Mouse (Mus musculus): Measurements from ENCODE around the gene Slain2. TPM values are rescaled to one million over a fixed set of nuclear protein-coding genes. Genes with fewer than 3 reads are reported as not detected.

The Slain2 gene
- polyA plus RNA-seq (2014; fragmentation: Nextera tagmentation; extraction: Ambion mirVana), result 18.9 and 20.5 TPM in 2 replicates

DNA sequence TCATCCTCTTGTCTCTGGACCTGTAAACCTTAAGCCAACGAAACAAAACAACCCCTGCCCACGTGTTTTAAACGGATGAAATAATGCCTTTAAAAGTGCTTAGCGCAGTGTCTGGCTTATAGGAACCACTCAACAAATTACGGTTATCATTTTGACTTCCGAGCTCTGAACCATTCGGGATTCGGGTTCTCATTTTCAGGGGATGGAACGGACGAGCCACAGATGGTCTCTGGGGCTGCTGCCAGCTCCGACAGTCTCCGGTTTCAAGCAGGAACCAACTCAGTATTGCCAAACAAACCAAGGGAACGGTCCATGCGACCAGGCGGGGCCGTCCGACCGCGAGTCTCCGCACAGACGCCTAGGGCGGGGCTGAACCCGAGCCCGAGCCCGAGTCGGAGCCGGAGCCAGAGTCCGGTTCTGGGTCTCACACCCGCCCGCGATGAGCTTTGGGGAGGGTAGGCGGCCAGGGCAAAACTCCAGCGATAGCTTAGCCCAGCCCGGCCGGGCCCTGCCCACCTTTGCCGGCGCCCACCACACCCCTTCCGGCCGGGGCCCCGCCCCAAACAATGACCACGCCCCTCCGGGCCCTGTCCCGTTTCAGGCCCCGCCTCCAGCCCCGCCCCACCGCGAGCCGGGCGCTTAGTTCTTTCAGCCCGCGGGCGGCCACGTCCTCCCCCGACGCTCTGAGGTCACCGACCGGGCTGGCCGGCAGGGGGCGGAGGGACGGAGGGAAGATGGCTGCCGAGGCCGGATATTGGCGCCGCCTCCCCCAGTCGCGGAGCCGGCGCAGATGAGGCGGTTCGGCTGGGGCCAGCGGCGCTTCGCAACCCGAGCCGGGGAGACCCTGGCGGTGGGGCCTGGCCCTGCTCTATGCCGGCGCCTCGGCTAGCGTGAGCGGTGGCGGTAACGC is at the start of gene Slain2:
Gene Slain2 (plus strand): TSS at position 657 of the 910 bp plus-strand sequence.
- peak within 1 kb of the TSS; percentile 64 for H3K4me2 ChIP-seq (ENCODE audit: low read length)
- peak within 1 kb of the TSS; percentile 98 for H3K9ac ChIP-seq (ENCODE audit: low read length)
- peak within 1 kb of the TSS; percentile 97 for H3K27ac ChIP-seq (ENCODE audit: low read depth, low read length)
- peak within 1 kb of the TSS; percentile 93 for H3K4me3 ChIP-seq (ENCODE audit: low read depth, low read length)
- H3K36me3 ChIP-seq (ENCODE audit: control insufficient read depth, insufficient read depth, low read length), result no peaks in the 10 kb centered on the region
- H3K27me3 ChIP-seq (replicated peaks; ENCODE audit: control insufficient read depth, insufficient read depth, low read length), result no peaks in the 10 kb centered on the region
- no peaks in the 10 kb centered on the region for H3K9me3 ChIP-seq (replicated peaks; ENCODE audit: control insufficient read depth, low read length)
- H3K4me1 ChIP-seq (ENCODE audit: control insufficient read depth, insufficient read depth, low read length), result peaks cover 21% of the 10 kb centered on the region
- peak; percentile 96 for DNase-seq (ENCODE audit: low spot score)
- WGBS, result under 1% methylated on average over 79 of the region's 83 CpGs
- ATAC-seq, result peak; percentile 93

DNA sequence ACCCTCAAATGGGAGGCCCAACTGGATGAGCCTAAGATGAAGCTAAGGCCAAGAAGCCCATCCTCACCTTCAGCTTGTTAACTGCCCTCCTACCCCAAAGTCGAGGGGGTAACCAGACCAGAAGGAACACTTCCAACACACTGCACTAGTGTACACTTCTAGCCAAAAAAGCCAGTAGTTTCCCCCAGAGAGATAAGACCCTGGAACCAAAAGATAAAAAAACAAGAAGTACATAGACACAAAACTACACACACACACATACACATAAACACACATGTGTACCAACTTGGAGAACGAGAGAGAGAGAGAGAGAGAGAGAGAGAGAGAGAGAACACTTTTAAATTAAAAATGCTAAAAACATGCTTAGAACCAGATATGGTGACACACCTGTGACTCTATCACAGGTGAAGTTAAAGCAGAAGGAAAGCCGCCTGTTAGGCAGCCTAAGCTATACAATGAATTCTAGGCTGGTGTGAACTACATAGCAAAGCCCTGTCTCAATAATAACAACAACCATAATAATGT is 49.4 kb upstream of the Slain2 start:
- Histone ChIP-seq H3K9ac (ENCODE audit: low read length) (no peak overlapping the region), H3K9me3 (replicated peaks; ENCODE audit: control insufficient read depth, low read length) (no peaks in the 10 kb centered on the region), H3K27me3 (replicated peaks; ENCODE audit: control insufficient read depth, insufficient read depth, low read length) (peaks cover 18% of the 10 kb centered on the region), H3K36me3 (ENCODE audit: control insufficient read depth, insufficient read depth, low read length) (no peaks in the 10 kb centered on the region), H3K27ac (ENCODE audit: low read depth, low read length) (no peak overlapping the region), H3K4me1 (ENCODE audit: control insufficient read depth, insufficient read depth, low read length) (peaks cover 7% of the 10 kb centered on the region; the same call in 1 of the 2 replicates), H3K4me2 (ENCODE audit: low read length) (no peak overlapping the region), H3K4me3 (ENCODE audit: low read depth, low read length) (no peak overlapping the region)
- DNase-seq (ENCODE audit: low spot score), result no peak
- ATAC-seq, result no peak
- WGBS, result 84% methylated on average over 3 of the region's 3 CpGs

DNA sequence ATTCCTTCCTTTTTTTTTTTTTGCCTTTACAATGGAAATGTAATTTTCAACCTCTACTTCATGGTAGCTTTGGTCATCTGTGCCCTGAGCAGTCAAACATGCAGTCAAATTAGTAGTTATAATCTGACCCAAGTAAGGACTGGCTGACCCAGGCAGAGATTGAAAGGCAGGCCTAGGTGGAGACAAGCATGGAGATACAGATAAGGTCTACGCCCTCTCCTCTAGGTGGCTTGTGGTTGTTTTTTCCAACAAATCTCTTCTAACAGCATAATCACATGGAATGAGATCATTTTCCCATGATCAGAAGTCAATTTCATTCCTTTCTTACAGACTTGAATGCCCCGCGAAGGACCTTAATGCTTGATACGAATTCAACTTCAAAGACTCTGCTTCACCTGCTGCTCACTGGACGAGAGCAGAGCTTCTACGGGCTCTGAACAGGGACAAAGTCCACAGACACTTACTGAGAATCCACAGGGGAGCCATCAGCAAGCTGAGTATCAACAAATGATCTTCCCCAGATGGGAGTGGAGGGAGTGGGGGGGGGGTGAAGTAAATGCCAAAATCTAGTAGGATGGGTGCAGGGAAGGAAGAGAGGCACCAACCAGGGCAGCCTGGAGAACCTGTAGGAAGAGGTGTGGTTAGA is 47.7 kb upstream of the Slain2 start:
- H3K4me3 ChIP-seq (ENCODE audit: low read depth, low read length), result no peak overlapping the region

DNA sequence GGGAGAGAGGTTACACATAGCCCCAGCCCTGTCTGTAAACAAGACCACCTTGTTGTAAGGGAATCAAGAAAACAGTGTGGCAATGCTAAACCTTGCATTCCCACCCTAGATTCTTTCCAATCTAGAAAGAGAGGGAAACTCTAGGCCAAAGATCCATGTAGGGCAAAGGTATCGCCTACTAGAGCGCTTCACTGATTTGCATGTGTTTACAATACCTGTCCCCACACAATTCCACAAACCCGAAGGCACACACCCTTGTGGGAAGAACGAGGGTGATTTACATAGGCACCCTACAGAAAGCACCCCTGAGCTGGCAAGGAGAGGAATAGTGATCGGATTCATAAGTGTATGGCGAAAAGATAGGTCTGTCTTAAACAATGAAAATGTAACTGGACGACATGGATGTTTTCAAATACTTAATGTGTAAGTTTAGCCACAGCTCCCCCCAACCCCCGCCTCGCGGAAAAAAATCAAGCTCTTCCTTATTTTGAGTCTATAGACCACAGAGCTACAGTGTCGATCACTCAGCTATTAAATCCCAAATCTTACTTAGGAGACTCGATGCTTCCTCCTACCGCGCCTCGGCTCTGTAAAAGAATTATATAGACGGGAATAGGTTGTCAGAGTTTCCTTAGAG is 47.0 kb upstream of the Slain2 start:
- Histone ChIP-seq H3K36me3 (ENCODE audit: control insufficient read depth, insufficient read depth, low read length) (no peaks in the 10 kb centered on the region), H3K4me1 (ENCODE audit: control insufficient read depth, insufficient read depth, low read length) (peaks cover 7% of the 10 kb centered on the region; the same call in 1 of the 2 replicates), H3K27ac (ENCODE audit: low read depth, low read length) (no peak overlapping the region), H3K9me3 (replicated peaks; ENCODE audit: control insufficient read depth, low read length) (no peaks in the 10 kb centered on the region), H3K4me2 (ENCODE audit: low read length) (peak overlapping the region; percentile 79), H3K27me3 (replicated peaks; ENCODE audit: control insufficient read depth, insufficient read depth, low read length) (peaks cover 18% of the 10 kb centered on the region), H3K9ac (ENCODE audit: low read length) (no peak overlapping the region), H3K4me3 (ENCODE audit: low read depth, low read length) (no peak overlapping the region; the same call in 1 of the 2 replicates)
- ATAC-seq (no peak), DNase-seq (ENCODE audit: low spot score) (no peak)
- WGBS, result 29% methylated on average over 16 of the region's 16 CpGs

More for the DNA sequence above, 47.7 kb upstream of the Slain2 start:
- peaks cover 7% of the 10 kb centered on the region; the same call in 1 of the 2 replicates for H3K4me1 ChIP-seq (ENCODE audit: control insufficient read depth, insufficient read depth, low read length)
- no peak for DNase-seq (ENCODE audit: low spot score)
- peaks cover 18% of the 10 kb centered on the region for H3K27me3 ChIP-seq (replicated peaks; ENCODE audit: control insufficient read depth, insufficient read depth, low read length)
- no peak for ATAC-seq
- WGBS, result 68% methylated on average over 6 of the region's 6 CpGs
- H3K36me3 ChIP-seq (ENCODE audit: control insufficient read depth, insufficient read depth, low read length), result no peaks in the 10 kb centered on the region
- no peak overlapping the region for H3K4me2 ChIP-seq (ENCODE audit: low read length)
- H3K9ac ChIP-seq (ENCODE audit: low read length), result no peak overlapping the region
- H3K9me3 ChIP-seq (replicated peaks; ENCODE audit: control insufficient read depth, low read length), result no peaks in the 10 kb centered on the region
- H3K27ac ChIP-seq (ENCODE audit: low read depth, low read length), result no peak overlapping the region

DNA sequence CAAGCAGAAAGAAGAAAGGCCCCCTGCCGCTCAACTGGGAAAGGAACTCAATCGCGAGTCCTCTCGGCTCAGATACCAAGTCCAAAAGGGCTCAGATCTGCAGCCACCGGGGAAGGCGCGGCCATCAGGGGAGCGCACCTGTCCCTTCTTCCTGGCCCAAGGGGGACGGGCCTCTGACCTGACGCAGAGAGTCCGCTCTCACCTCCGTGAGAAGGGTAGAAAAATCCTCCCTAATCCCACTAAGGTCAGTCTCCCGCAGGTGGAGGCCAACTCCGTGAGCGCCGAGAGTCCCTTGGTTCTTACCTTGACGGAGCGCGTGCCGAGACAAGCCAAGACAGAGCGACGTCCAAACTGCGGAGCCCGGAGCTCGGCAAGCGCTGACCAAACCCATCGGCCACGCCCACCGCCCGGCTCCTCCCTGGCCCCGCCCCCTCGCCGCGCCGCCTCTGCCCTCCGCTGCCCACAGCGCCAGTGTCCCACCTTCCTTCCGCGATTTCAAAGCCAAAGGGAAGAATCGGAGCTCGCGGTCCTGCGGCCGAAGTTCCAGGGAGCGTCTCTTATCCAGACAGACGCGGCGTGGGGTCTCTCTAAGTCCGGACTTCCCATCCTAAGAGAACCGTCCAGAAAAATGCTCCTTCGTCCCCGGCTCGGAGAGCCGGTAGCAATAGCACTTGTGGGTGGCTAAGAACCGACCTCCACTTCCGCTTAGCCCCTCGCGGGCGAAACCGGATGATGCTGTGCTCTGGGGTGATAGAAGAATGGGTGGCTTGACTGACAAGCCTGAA is 45.8 kb upstream of the Slain2 start, which contains the start of gene Tec:
Gene Tec (minus strand): TSS at position 393 of the 785 bp plus-strand sequence.
- Histone ChIP-seq H3K4me3 (ENCODE audit: low read depth, low read length) (peak within 1 kb of the TSS; percentile 40), H3K36me3 (ENCODE audit: control insufficient read depth, insufficient read depth, low read length) (no peaks in the 10 kb centered on the region), H3K9me3 (replicated peaks; ENCODE audit: control insufficient read depth, low read length) (no peaks in the 10 kb centered on the region), H3K9ac (ENCODE audit: low read length) (peak within 1 kb of the TSS; percentile 52), H3K4me2 (ENCODE audit: low read length) (peak within 1 kb of the TSS; percentile 79), H3K27me3 (replicated peaks; ENCODE audit: control insufficient read depth, insufficient read depth, low read length) (peaks cover 18% of the 10 kb centered on the region), H3K4me1 (ENCODE audit: control insufficient read depth, insufficient read depth, low read length) (peaks cover 7% of the 10 kb centered on the region; the same call in 1 of the 2 replicates), H3K27ac (ENCODE audit: low read depth, low read length) (no peak within 1 kb of the TSS)
- ATAC-seq, result peak; percentile 96
- under 1% methylated on average over 60 of the region's 60 CpGs for WGBS
- peak; percentile 75 for DNase-seq (ENCODE audit: low spot score)

DNA sequence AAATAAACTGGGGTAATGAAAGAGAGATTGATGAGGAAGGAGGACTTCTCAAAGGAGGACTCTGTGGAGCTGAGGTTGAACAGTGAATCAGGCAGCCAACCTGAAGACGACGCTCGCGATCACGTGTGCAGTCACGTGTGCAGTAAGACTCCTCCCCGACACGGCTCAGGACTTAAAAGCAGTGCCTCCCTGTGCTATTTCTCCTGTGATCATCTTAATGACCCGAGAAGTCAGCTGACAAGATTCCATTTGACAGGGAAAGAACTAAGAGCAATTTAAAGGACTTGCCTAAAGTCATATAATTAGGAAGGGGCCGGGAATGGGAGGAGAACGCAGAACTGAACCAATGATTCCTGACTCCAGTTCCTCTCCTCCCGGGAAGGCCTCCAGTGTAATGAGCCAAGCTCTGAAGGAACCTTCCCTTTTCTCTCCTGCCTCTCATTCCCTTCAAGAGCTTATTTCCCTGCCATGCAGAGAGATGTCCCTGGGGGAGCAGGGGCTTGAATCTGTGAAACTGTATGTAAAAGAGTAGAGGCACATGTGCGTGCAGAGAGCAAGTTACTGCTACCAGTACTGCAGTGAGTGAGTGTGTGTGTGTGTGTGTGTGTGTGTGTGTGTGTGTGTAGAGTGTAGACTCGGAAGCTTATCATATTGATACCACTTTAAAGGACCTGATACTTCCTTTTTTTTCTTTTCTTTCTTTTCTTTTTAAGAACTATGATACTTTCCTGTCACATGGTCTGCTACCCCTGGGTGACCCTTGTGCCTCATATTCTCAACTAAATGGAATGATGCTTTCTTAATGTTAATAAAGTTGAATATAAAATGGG is 44.1 kb upstream of the Slain2 start:
- no peak overlapping the region for H3K4me3 ChIP-seq (ENCODE audit: low read depth, low read length)
- 81% methylated on average over 14 of the region's 14 CpGs for WGBS
- no peak overlapping the region for H3K9ac ChIP-seq (ENCODE audit: low read length)
- ATAC-seq (no peak), DNase-seq (ENCODE audit: low spot score) (no peak)
- H3K27ac ChIP-seq (ENCODE audit: low read depth, low read length), result no peak overlapping the region
- H3K4me2 ChIP-seq (ENCODE audit: low read length), result no peak overlapping the region
- H3K9me3 ChIP-seq (replicated peaks; ENCODE audit: control insufficient read depth, low read length), result no peaks in the 10 kb centered on the region
- H3K27me3 ChIP-seq (replicated peaks; ENCODE audit: control insufficient read depth, insufficient read depth, low read length), result peaks cover 18% of the 10 kb centered on the region
- no peaks in the 10 kb centered on the region for H3K36me3 ChIP-seq (ENCODE audit: control insufficient read depth, insufficient read depth, low read length)
- H3K4me1 ChIP-seq (ENCODE audit: control insufficient read depth, insufficient read depth, low read length), result peaks cover 7% of the 10 kb centered on the region; the same call in 1 of the 2 replicates

DNA sequence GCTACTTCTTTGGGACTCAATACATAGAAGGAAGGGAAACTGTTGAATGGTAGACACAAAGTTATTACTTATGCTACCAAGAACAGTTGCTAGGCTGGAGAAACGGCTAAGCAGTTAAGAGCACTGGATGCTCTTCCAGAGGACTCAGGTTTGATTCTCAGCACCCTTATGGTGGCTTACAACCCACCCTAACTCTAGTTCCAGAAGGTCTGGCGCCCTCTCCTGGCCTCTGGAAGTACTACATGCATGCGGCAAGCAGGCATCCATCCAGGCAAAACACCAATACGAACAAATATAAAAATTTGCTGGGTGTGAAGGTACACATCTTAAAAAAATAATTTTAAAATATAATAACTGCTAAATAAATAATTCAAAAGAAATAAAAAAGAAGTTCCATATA is 43.0 kb upstream of the Slain2 start:
- no peaks in the 10 kb centered on the region for H3K36me3 ChIP-seq (ENCODE audit: control insufficient read depth, insufficient read depth, low read length)
- peaks cover 18% of the 10 kb centered on the region for H3K27me3 ChIP-seq (replicated peaks; ENCODE audit: control insufficient read depth, insufficient read depth, low read length)
- no peak overlapping the region for H3K4me2 ChIP-seq (ENCODE audit: low read length)
- H3K9ac ChIP-seq (ENCODE audit: low read length), result no peak overlapping the region
- WGBS, result 82% methylated on average over 4 of the region's 4 CpGs
- no peak overlapping the region for H3K4me3 ChIP-seq (ENCODE audit: low read depth, low read length)
- H3K27ac ChIP-seq (ENCODE audit: low read depth, low read length), result no peak overlapping the region
- no peaks in the 10 kb centered on the region for H3K9me3 ChIP-seq (replicated peaks; ENCODE audit: control insufficient read depth, low read length)
- ATAC-seq (no peak), DNase-seq (ENCODE audit: low spot score) (no peak)
- peaks cover 7% of the 10 kb centered on the region; the same call in 1 of the 2 replicates for H3K4me1 ChIP-seq (ENCODE audit: control insufficient read depth, insufficient read depth, low read length)
